Mouse (Mus musculus) embryo, embryonic 11.5 days (tissue): Measurements from ENCODE around the gene Txnl4b.

ENCODE experiments used
- DNase-seq: peaks from one replicate; pipeline ENCODE4 v3.0.0-alpha.2; 2012; ENCODE audit warnings: low read depth, low spot score

Txnl4b gene

DNA sequence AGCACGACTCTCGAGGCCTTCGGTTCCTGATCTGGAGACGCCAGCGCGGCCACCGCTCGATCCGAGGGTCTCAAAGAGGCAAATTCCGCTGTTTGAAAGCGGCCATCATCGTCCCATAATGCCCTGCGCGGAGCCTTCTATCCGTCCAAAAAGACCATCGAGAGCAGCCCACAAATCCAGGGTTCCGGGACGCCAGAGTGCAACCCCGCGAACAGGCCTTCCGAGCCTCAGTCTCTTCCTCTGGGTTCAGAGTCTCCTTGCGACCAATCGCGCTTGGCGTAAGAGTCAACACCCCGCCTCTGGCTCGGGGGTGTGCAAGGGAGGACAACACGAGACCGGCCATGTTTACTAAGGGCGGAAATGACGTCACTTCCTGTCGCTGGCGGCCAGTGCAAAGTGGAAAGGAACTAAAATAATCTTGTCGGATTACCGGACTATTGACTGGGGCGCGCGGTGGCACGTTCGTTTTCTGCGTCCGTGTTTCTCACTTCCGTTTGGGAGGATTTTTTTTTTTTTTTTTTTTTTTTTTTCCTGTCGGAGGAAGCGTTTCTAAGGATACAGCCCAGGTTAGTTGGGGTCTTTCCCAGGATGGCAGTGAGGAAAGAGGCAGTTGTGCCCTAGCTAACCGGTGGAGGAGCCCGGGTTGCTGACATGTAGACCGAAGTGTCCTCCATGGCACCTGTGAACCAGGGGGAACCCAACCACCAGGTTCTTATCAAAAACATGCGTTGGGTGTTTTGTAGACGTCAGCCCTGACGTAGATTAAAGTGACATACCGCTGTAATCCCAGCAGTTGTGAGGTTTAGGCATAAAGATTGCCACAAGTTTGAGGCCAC lies at the start of gene Txnl4b, which contains the start of gene Dhx38:
Txnl4b (plus strand) TSS at position 395 of the 836 bp plus-strand sequence.
Dhx38 (minus strand) TSS at position 364 of the 836 bp plus-strand sequence.
- peak; percentile 99 for DNase-seq

- no peak for DNase-seq
Measured at GRCm38 (mm10) chr8:109524008-109524407, 41.7 kb upstream of the Txnl4b start.

- DNase-seq: no peak
Measured at GRCm38 (mm10) chr8:109535140-109535990, 30.3 kb upstream of the Txnl4b start.

DNA sequence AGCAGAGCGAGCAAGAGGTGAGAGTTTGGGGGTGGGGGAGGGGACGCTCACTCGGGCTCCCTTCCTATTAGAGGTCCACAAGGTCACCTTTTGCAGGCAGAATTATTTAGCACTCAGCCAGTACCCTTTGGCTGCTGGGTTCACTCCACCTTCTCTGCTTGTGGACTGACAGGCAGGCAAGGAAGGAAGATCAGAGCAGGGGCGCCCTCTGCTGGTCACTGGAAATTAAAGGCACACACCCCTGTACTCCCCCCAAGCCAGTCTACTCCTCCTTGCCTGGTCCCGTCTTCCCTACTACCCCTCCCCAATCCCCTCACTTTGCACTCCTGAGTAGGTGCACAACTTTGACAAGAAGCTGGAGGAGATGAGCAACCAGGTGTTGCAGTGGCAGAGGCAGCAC lies 29.0 kb upstream of the Txnl4b start:
- peak; percentile 72 for DNase-seq

- no peak for DNase-seq
Measured at GRCm38 (mm10) chr8:109542165-109542564, 23.5 kb upstream of the Txnl4b start.

- DNase-seq: no peak
Measured at GRCm38 (mm10) chr8:109542748-109543519, 22.8 kb upstream of the Txnl4b start.

DNA sequence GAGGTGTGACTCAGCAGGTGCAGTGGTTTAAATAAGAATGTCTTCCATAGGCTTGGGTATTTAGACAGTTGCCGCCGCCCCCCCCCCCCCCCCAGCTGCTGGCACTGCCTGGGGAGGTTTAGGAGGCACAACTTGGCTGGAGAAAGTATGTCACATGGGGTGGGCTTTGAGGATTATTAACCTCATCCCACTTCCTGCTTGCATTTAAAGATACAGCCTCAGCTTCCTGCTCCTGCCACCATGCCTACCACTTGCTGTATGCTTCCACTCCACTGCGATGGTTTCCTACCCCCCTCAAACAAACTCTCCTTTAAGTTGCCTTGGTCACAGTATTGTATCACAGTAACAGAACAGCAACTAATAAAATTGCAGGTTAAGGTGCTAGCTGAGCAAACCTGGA lies 21.6 kb upstream of the Txnl4b start:
- DNase-seq: no peak

DNA sequence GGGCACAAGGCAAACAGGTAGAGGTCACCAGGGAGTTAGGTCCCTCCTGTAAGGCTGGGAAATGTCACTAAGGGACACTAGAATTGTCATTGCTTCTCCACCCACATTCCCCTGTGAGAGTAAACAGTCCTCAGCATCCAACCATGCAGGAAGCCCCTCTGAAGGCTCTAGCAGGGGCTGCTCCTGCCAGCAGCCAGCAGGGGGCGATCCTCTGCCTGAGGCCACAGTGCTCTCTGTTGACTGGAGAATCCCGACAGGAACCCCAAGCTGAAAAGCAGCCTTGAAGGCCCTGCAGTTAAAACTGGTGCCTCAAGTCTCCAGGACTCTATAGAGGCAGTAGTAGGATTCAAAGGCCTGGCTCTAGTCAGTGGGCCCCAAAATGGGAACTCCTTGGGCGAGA lies 14.0 kb upstream of the Txnl4b start:
- DNase-seq: peak; percentile 17

- DNase-seq: no peak
Measured at GRCm38 (mm10) chr8:109563881-109564280, 1.8 kb upstream of the Txnl4b start.

- DNase-seq: no peak
Measured at GRCm38 (mm10) chr8:109564766-109565165, 926 bp upstream of the Txnl4b start.

- DNase-seq: no peak
Measured at GRCm38 (mm10) chr8:109571139-109571538, 5.4 kb downstream of the Txnl4b start.

- no peak for DNase-seq
Measured at GRCm38 (mm10) chr8:109576311-109576710, 10.6 kb downstream of the Txnl4b start.

DNA sequence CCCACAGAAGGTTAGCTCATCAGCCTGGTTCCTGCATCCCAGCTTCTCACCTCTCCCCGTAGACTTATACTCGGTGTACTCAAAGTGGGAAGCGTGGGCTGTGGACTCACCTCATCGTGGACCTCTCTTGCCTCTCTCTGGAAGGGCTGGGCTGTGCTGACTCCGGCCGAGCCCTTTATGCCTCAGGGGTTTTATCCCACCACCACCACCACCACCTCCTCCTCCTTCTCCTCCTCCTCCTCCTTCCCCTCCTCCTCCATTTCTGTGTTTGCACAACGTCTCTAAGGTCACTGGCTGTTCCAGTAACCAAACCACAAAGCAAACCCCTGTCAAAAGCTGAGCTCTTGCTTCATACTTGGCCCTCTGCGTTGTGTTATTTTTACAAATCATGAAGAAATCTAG lies 13.2 kb downstream of the Txnl4b start, which contains the start of gene Hp:
Hp (minus strand) TSS at position 273 of the 402 bp plus-strand sequence.
- no peak for DNase-seq

DNA sequence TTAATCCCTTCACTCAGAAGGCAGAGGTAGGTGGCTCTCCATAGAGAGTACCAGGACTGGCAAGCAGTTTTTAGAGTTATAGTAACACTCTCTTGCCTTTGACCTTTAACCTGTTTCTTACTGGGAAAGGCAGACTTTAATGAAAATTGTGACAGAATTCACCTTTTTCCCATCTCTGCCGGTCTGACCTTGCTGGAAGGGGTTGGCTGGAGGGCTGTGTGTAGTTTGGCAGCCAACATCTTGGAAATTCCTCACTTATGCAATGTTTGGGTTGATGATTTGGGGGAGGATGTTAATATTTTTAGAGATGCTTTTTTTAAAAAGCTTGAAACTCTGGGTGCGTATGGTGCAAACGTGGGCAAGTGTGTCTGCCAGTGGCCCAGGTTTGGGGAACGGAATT lies 18.6 kb downstream of the Txnl4b start:
- no peak for DNase-seq

- DNase-seq: no peak
Measured at GRCm38 (mm10) chr8:109584830-109585229, 19.1 kb downstream of the Txnl4b start.

GRCm38 (mm10) chr8:109585652-109586051 lies 20.0 kb downstream of the Txnl4b start:
- no peak for DNase-seq

DNA sequence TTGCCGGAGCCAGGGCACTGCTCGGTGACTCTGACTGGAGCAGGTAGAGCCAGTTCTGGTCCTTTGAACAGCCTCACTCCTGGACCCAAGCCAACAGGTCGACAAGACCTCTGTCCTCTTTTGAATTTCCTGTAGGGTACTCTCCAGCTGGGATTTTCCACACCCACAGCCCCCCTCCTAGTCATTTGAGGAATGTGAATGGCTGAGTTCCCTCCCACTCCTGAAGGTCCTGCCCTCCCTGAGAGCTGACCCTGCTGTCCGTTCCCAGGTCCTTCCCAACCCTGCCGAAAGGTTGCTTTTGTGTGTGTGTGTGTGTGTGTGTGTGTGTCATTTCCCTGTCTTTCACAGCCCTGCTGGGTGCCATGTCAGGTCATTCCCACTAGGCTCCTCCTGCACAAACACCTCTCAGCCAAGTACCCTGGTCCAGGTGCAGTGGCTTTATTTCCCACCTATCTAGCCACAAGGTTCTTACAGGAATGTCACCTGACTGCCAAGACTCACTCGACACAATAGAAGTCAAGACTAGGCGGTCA lies 21.3 kb downstream of the Txnl4b start:
- DNase-seq: no peak

DNA sequence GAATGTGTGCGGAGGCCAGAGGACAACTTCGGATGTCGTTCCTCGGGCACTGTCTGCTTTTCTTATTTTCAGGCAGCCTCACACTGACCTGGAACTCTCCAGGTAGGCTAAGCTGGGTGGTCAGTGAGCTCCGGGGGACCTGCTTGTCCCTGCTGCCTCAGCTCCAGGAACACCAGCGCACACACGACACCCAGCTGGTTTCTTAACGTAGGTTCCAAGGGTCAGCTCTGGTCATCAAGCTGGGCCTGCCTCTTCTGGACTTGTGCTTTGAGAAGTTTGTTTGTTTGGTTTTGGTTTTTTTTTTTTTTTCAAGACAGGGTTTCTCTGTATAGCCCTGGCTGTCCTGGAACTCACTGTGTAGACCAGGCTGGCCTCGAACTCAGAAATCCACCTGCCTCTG lies 25.2 kb downstream of the Txnl4b start:
- DNase-seq: no peak

DNA sequence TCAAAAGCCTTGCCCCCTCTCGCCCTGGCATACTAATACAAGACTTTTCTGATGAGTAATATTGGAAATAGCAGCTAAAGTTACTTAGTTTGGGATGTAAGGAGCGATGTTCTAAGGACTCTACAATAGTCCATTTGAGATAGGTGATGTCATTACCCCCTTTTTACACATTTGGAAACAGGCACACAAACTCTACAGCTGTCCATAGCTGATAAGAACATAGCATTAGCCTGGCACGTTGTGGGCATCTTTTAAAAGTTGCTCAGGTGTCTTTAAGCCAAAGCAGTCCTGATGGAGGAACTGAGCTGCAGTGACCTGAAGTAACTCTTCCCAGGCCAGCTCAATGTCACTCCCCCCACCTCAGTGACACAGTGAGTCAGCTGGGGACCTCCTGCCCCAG lies 25.7 kb downstream of the Txnl4b start:
- DNase-seq: no peak

GRCm38 (mm10) chr8:109592164-109592563 lies 26.5 kb downstream of the Txnl4b start:
- DNase-seq: no peak

- no peak for DNase-seq
Measured at GRCm38 (mm10) chr8:109593117-109593788, 27.6 kb downstream of the Txnl4b start.
